Mouse (Mus musculus) testis, adult 2 months (tissue): ENCODE measurements around the gene Polh.

Source experiments
- CTCF ChIP-seq: fragments of 200-500 bp; IDR thresholded peaks from 2 replicates; pipeline ENCODE4 v1.5.1; 2012; ENCODE audit warnings: low read depth, mild to moderate bottlenecking, inconsistent platforms, low read length, moderate library complexity; ENCODE audit not compliant: control insufficient read depth, insufficient read depth, insufficient replicate concordance
- POLR2A ChIP-seq: fragments of 200-500 bp; IDR thresholded peaks from 2 replicates; pipeline ENCODE4 v1.6.1; 2012; ENCODE audit warnings: low read depth, mild to moderate bottlenecking, inconsistent platforms, low read length, moderate library complexity; ENCODE audit not compliant: control insufficient read depth

DNA sequence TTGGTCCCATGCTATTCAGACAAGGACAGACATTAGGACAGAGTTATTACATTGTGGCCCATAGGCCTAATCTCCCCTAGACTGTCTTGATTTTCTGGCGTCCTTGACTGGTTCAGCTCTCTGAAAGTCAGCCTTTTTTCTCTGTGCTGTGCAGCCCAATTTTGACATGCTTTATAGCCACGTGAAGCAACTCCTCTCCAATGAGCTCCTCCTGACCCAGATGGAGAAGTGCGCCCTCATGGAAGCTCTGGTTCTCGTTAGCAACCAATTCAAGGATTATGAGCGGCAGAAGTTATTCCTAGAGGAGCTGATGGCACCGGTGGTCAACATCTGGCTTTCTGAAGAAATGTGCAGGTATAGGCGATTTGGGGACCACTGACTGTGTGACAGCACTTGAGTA lies 25.1 kb upstream of the Polh start:
- TF ChIP-seq POLR2A (no peak), CTCF (no peak)
